Mouse (Mus musculus): Measurements from ENCODE around the gene Aoah.

DNA sequence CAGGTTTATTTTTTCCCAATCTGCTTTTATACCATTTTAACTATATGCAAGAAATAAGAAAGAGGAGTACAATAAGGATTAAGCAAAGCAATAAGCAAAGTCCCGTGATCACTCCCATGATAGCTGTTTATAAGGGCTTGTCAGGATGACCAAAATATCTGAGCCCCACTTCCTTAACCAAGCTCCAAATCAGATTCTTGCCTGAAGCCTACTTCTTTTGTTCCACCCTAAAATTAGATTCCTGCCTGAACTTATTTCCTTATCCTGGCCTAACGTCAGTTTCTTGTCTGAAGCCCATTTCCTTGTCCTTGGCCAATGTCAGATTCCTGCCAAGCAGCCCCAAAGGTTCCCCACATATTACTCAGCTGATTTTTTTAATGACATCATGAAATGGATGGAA lies 288.8 kb downstream of the Aoah start:
- TF ChIP-seq CTCF (IDR thresholded peaks at IDR 0.05; ENCODE audit: low read depth, low read length) (no peak), POLR2A (IDR thresholded peaks at IDR 0.05; ENCODE audit: borderline replicate concordance, low read depth, low read length) (no peak)
